10 mouse cellular contexts compared by ENCODE assay signal in genomic region chr4:150504304-150505021, GRCm38 (mm10).
"Had no signal": no experiment of that assay in that cellular context is flagged by ENCODE, and none has a peak within 500 bp of the region (broad histone marks: within the 10 kb centered on the region; RNA-seq: fewer than 3 reads in every experiment).

No protein-coding gene starts in this region.

- ATAC-seq: lung, postnatal 0 days; midbrain, embryonic 13.5 days had no signal

- DNase-seq: kidney, adult 8-10 months; kidney, postnatal 25 days; lung, adult 2 months; lung, postnatal 36 days; right cerebral cortex, postnatal 14 days; spleen, adult 18-20 months; thymus, adult 2 months; thymus, postnatal 36 days had no signal
